Mouse (Mus musculus) heart, embryonic 10.5 days (tissue): ENCODE data around the gene Wbp1l. TPM values are rescaled to one million over a fixed set of nuclear protein-coding genes. Genes with fewer than 3 reads are reported as not detected.

Experiments
- DNase-seq: peaks from one replicate; pipeline ENCODE4 v3.0.0-alpha.2; 2017; ENCODE audit warnings: low spot score
- H3K27ac ChIP-seq: fragments of 300-500 bp; sonication (generic); 2 replicates; pipeline ENCODE4 v1.5.1; 2016; ENCODE audit warnings: mild to moderate bottlenecking
- H3K27me3 ChIP-seq: fragments of 300-500 bp; sonication (generic); 2 replicates; pipeline ENCODE4 v1.6.1; 2016; ENCODE audit warnings: mild to moderate bottlenecking; ENCODE audit not compliant: poor library complexity, insufficient read depth, severe bottlenecking
- H3K36me3 ChIP-seq: fragments of 300-500 bp; sonication (generic); 2 replicates; pipeline ENCODE4 v1.6.1; 2016; ENCODE audit warnings: mild to moderate bottlenecking, moderate library complexity
- H3K4me1 ChIP-seq: fragments of 300-500 bp; sonication (generic); 2 replicates; pipeline ENCODE4 v1.6.1; 2016; ENCODE audit warnings: mild to moderate bottlenecking
- H3K4me3 ChIP-seq: fragments of 300-500 bp; sonication (generic); 2 replicates; pipeline ENCODE4 v1.5.1; 2016; ENCODE audit warnings: mild to moderate bottlenecking, moderate library complexity
- H3K9me3 ChIP-seq: fragments of 300-500 bp; sonication (generic); 2 replicates; pipeline ENCODE4 v1.6.1; 2016; ENCODE audit warnings: mild to moderate bottlenecking, moderate library complexity
- WGBS: fragments of 180-500 bp; shearing (Covaris S2); methylation state at CpG from one replicate; pipeline ENCODE4 v1.1.7; 2016; 5-methylcytosine and 5-hydroxymethylcytosine counted together
- polyA plus RNA-seq: library from polyadenylated mRNA; unstranded; fragments of >200 nt; fragmentation: Nextera tagmentation; extraction: Ambion mirVana; gene quantifications from 2 replicates; pipeline ENCODE4 v1.2.1, GENCODE M21; 2016

The Wbp1l gene
- polyA plus RNA-seq, 1 experiment from 2014 or later, result 53.9 TPM

- Histone ChIP-seq H3K4me1 (peaks cover 95% of the 10 kb centered on the region), H3K27ac (peak overlapping the region; percentile 90), H3K36me3 (peaks cover 51% of the 10 kb centered on the region), H3K27me3 (no peaks in the 10 kb centered on the region), H3K4me3 (no peak overlapping the region), H3K9me3 (no peaks in the 10 kb centered on the region)
- no peak for DNase-seq
- WGBS, result 67% methylated on average over 5 of the region's 5 CpGs
Observed at GRCm38 (mm10) chr19:46643236-46643635, 44.4 kb downstream of the Wbp1l start.

GRCm38 (mm10) chr19:46644343-46644792 lies 45.5 kb downstream of the Wbp1l start:
- peak overlapping the region; percentile 87 for H3K27ac ChIP-seq
- DNase-seq, result no peak
- 0 out of 2 replicates have a peak overlapping the region, but pooled peaks have one; percentile 16 for H3K4me3 ChIP-seq
- H3K4me1 ChIP-seq, result peaks cover 85% of the 10 kb centered on the region
- peaks cover 51% of the 10 kb centered on the region for H3K36me3 ChIP-seq
- H3K27me3 ChIP-seq, result no peaks in the 10 kb centered on the region
- 59% methylated on average over 10 of the region's 10 CpGs for WGBS
- H3K9me3 ChIP-seq, result no peaks in the 10 kb centered on the region

- H3K4me1 ChIP-seq, result peaks cover 78% of the 10 kb centered on the region
- peaks cover 50% of the 10 kb centered on the region for H3K36me3 ChIP-seq
- 0 out of 2 replicates have a peak overlapping the region, but pooled peaks have one; percentile 16 for H3K4me3 ChIP-seq
- no peak for DNase-seq
- peak overlapping the region; percentile 87 for H3K27ac ChIP-seq
- H3K27me3 ChIP-seq, result no peaks in the 10 kb centered on the region
- 19% methylated on average over 12 of the region's 12 CpGs for WGBS
- H3K9me3 ChIP-seq, result no peaks in the 10 kb centered on the region
Observed at GRCm38 (mm10) chr19:46644793-46645602, 46.1 kb downstream of the Wbp1l start.

- DNase-seq, result no peak
- H3K4me3 ChIP-seq, result no peak overlapping the region
- peaks cover 52% of the 10 kb centered on the region for H3K36me3 ChIP-seq
- peak overlapping the region; percentile 87 for H3K27ac ChIP-seq
- H3K4me1 ChIP-seq, result peaks cover 69% of the 10 kb centered on the region
- H3K9me3 ChIP-seq, result no peaks in the 10 kb centered on the region
- 81% methylated on average over 12 of the region's 12 CpGs for WGBS
- H3K27me3 ChIP-seq, result no peaks in the 10 kb centered on the region
Observed at GRCm38 (mm10) chr19:46646041-46646481, 47.2 kb downstream of the Wbp1l start.

- Histone ChIP-seq H3K27me3 (no peaks in the 10 kb centered on the region), H3K36me3 (peaks cover 58% of the 10 kb centered on the region), H3K4me1 (peaks cover 57% of the 10 kb centered on the region), H3K9me3 (no peaks in the 10 kb centered on the region), H3K27ac (no peak overlapping the region), H3K4me3 (no peak overlapping the region)
- 66% methylated on average over 3 of the region's 3 CpGs for WGBS
- no peak for DNase-seq
Observed at GRCm38 (mm10) chr19:46647254-46647653, 48.4 kb downstream of the Wbp1l start.

- WGBS, result 84% methylated on average over 8 of the region's 8 CpGs
Observed at GRCm38 (mm10) chr19:46647850-46648249, 49.0 kb downstream of the Wbp1l start.

GRCm38 (mm10) chr19:46648565-46648964 lies 49.7 kb downstream of the Wbp1l start:
- H3K36me3 ChIP-seq, result peaks cover 71% of the 10 kb centered on the region
- H3K9me3 ChIP-seq, result no peaks in the 10 kb centered on the region
- H3K27ac ChIP-seq, result no peak overlapping the region
- H3K4me3 ChIP-seq, result no peak overlapping the region
- peaks cover 44% of the 10 kb centered on the region for H3K4me1 ChIP-seq
- 93% methylated on average over 14 of the region's 14 CpGs for WGBS
- DNase-seq, result no peak
- no peaks in the 10 kb centered on the region for H3K27me3 ChIP-seq

More at GRCm38 (mm10) chr19:46647850-46648249, 49.0 kb downstream of the Wbp1l start:
- peaks cover 64% of the 10 kb centered on the region for H3K36me3 ChIP-seq
- no peaks in the 10 kb centered on the region for H3K9me3 ChIP-seq
- H3K4me3 ChIP-seq, result no peak overlapping the region
- H3K27me3 ChIP-seq, result no peaks in the 10 kb centered on the region
- H3K27ac ChIP-seq, result no peak overlapping the region
- peaks cover 51% of the 10 kb centered on the region for H3K4me1 ChIP-seq
- DNase-seq, result no peak

- 66% methylated on average over 5 of the region's 5 CpGs for WGBS
- peaks cover 79% of the 10 kb centered on the region for H3K36me3 ChIP-seq
- DNase-seq, result no peak
Observed at GRCm38 (mm10) chr19:46653188-46653587, 54.3 kb downstream of the Wbp1l start.

GRCm38 (mm10) chr19:46653616-46654235 lies 54.8 kb downstream of the Wbp1l start:
- WGBS, result 94% methylated on average over 14 of the region's 14 CpGs

More at GRCm38 (mm10) chr19:46653188-46653587, 54.3 kb downstream of the Wbp1l start:
- H3K9me3 ChIP-seq, result no peaks in the 10 kb centered on the region
- H3K4me1 ChIP-seq, result peaks cover 22% of the 10 kb centered on the region
- no peak overlapping the region for H3K27ac ChIP-seq
- H3K27me3 ChIP-seq, result no peaks in the 10 kb centered on the region
- no peak overlapping the region for H3K4me3 ChIP-seq

GRCm38 (mm10) chr19:46655626-46656025 lies 56.7 kb downstream of the Wbp1l start:
- Histone ChIP-seq H3K27ac (no peak overlapping the region), H3K4me1 (peaks cover 45% of the 10 kb centered on the region), H3K9me3 (no peaks in the 10 kb centered on the region), H3K4me3 (no peak overlapping the region), H3K36me3 (peaks cover 64% of the 10 kb centered on the region), H3K27me3 (no peaks in the 10 kb centered on the region)
- no peak for DNase-seq
- WGBS, result 87% methylated on average over 10 of the region's 10 CpGs

More at GRCm38 (mm10) chr19:46653616-46654235, 54.8 kb downstream of the Wbp1l start:
- no peak for DNase-seq
- H3K27me3 ChIP-seq, result no peaks in the 10 kb centered on the region
- H3K27ac ChIP-seq, result no peak overlapping the region
- no peak overlapping the region for H3K4me3 ChIP-seq
- H3K36me3 ChIP-seq, result peaks cover 74% of the 10 kb centered on the region
- peaks cover 26% of the 10 kb centered on the region for H3K4me1 ChIP-seq
- H3K9me3 ChIP-seq, result no peaks in the 10 kb centered on the region

- Histone ChIP-seq H3K4me1 (peaks cover 52% of the 10 kb centered on the region), H3K4me3 (no peak overlapping the region), H3K9me3 (no peaks in the 10 kb centered on the region), H3K27me3 (no peaks in the 10 kb centered on the region), H3K27ac (peak overlapping the region; percentile 1; the same call in 1 of the 2 replicates), H3K36me3 (peaks cover 64% of the 10 kb centered on the region)
- no peak for DNase-seq
- WGBS, result 89% methylated on average over 21 of the region's 21 CpGs
Observed at GRCm38 (mm10) chr19:46656151-46656840, 57.4 kb downstream of the Wbp1l start.

- DNase-seq, result no peak
- Histone ChIP-seq H3K36me3 (peaks cover 56% of the 10 kb centered on the region), H3K4me1 (peaks cover 61% of the 10 kb centered on the region), H3K9me3 (no peaks in the 10 kb centered on the region), H3K27me3 (no peaks in the 10 kb centered on the region), H3K4me3 (no peak overlapping the region), H3K27ac (no peak overlapping the region)
- WGBS, result 87% methylated on average over 3 of the region's 3 CpGs
Observed at GRCm38 (mm10) chr19:46657339-46658020, 58.6 kb downstream of the Wbp1l start.
